9 mouse cellular contexts compared by ENCODE assay signal in genomic region chr16:24914393-24914751, GRCm38 (mm10).
DNase-seq lines count a peak whose midpoint lies in the region; ATAC-seq and TF ChIP-seq lines count a peak whose summit lies in the region.
"Had no signal": no experiment of that assay in that cellular context is flagged by ENCODE, and none has a peak within 500 bp of the region (broad histone marks: within the 10 kb centered on the region; RNA-seq: fewer than 3 reads in every experiment).

No protein-coding gene starts in this region.

- 35% methylated on average over 3 of the region's 3 CpGs for WGBS in midbrain, embryonic 13.5 days
- WGBS in midbrain, embryonic 10.5 days, result 53% methylated on average over 3 of the region's 3 CpGs
- WGBS in heart, adult 2 months, result 17% methylated on average over 3 of the region's 3 CpGs
- 40% methylated on average over 3 of the region's 3 CpGs for WGBS in stomach, postnatal 0 days

- intact Hi-C loops in heart, adult 2 months (cut with DNase I), result loop anchor here (5.0 to 10.0 kb wide), 2 partner anchors 148 to 350 kb away; no protein-coding TSS in a partner anchor

- no peaks in the 10 kb centered on the region for H3K27me3 ChIP-seq in midbrain, embryonic 13.5 days
- H3K27me3 ChIP-seq in midbrain, embryonic 10.5 days (ENCODE audit: low read depth, poor library complexity, severe bottlenecking), result no peaks in the 10 kb centered on the region
- H3K27me3 ChIP-seq in heart, adult 2 months (ENCODE audit: control insufficient read depth, insufficient read depth, low read length), result no peaks in the 10 kb centered on the region
- H3K27me3 ChIP-seq in stomach, postnatal 0 days (ENCODE audit: control insufficient read depth, insufficient read depth, low read length), result no peaks in the 10 kb centered on the region

- TF ChIP-seq EP300 in heart, adult 2 months (IDR thresholded peaks at IDR 0.05; ENCODE audit: insufficient read depth, low read depth, low read length), result 0 out of 2 replicates have a peak, but pooled peaks have one; percentile 31
- no peak for TF ChIP-seq EP300 in stomach, postnatal 0 days (optimal IDR thresholded peaks at IDR 0.05)

- H3K4me2 ChIP-seq in midbrain, embryonic 13.5 days (replicated peaks), result no peak overlapping the region
- H3K4me2 ChIP-seq in stomach, postnatal 0 days (replicated peaks; ENCODE audit: low read depth), result no peak overlapping the region

- H3K36me3 ChIP-seq in midbrain, embryonic 13.5 days, result no peaks in the 10 kb centered on the region
- no peaks in the 10 kb centered on the region for H3K36me3 ChIP-seq in midbrain, embryonic 10.5 days
- peaks cover 8% of the 10 kb centered on the region for H3K36me3 ChIP-seq in heart, adult 2 months (ENCODE audit: control insufficient read depth, insufficient read depth, low read length)
- H3K36me3 ChIP-seq in stomach, postnatal 0 days (ENCODE audit: control insufficient read depth, insufficient read depth, low read length), result no peaks in the 10 kb centered on the region

- H3K27ac ChIP-seq in midbrain, embryonic 13.5 days, result no peak overlapping the region
- H3K27ac ChIP-seq in midbrain, embryonic 10.5 days (replicated peaks), result no peak overlapping the region
- H3K27ac ChIP-seq in heart, adult 2 months, result peak overlapping the region; percentile 62
- peak overlapping the region; percentile 45 for H3K27ac ChIP-seq in stomach, postnatal 0 days (replicated peaks)
- H3K27ac ChIP-seq: kidney, postnatal 0 days had no signal

- no peaks in the 10 kb centered on the region for H3K4me1 ChIP-seq in midbrain, embryonic 13.5 days (replicated peaks)
- peaks cover 2% of the 10 kb centered on the region for H3K4me1 ChIP-seq in midbrain, embryonic 10.5 days
- H3K4me1 ChIP-seq in heart, adult 2 months (ENCODE audit: control insufficient read depth, insufficient read depth, low read length), result peaks cover 17% of the 10 kb centered on the region
- H3K4me1 ChIP-seq in stomach, postnatal 0 days (replicated peaks; ENCODE audit: control insufficient read depth, insufficient read depth), result peaks cover 5% of the 10 kb centered on the region; the same call in 1 of the 2 replicates

- DNase-seq in adrenal gland, postnatal 10 days, result peak; percentile 37
- DNase-seq in adrenal gland, postnatal 4 days (ENCODE audit: low spot score in 2 of 2), result no peak
- DNase-seq in midbrain, embryonic 10.5 days (ENCODE audit: low spot score), result no peak
- DNase-seq in heart, adult 2 months, result peak; percentile 61 to 75
- peak; percentile 42 to 45 for DNase-seq in kidney, postnatal 36 days
- peak; percentile 26 for DNase-seq in stomach, postnatal 0 days (ENCODE audit: low spot score)

- peak; percentile 66; the same call in 1 of the 2 replicates for ATAC-seq in midbrain, embryonic 13.5 days
- ATAC-seq in stomach, postnatal 0 days (ENCODE audit: low FRiP score, low TSS enrichment), result 0 out of 2 replicates have a peak, but pooled peaks have one; percentile 33
- no peak for ATAC-seq in erythroid progenitor cell, adult 5-6 weeks (replicated peaks; ENCODE audit: low FRiP score, poor library complexity, severe bottlenecking)

- no peak overlapping the region for H3K9ac ChIP-seq in midbrain, embryonic 13.5 days (replicated peaks)
- no peak overlapping the region for H3K9ac ChIP-seq in heart, adult 2 months (ENCODE audit: low read depth, low read length)
- H3K9ac ChIP-seq in stomach, postnatal 0 days (ENCODE audit: low read length), result no peak overlapping the region

- no peak for TF ChIP-seq CTCF in heart, adult 2 months (IDR thresholded peaks at IDR 0.05)
- no peak for TF ChIP-seq CTCF in stomach, postnatal 0 days (IDR thresholded peaks at IDR 0.05; ENCODE audit: low read depth)

- H3K9me3 ChIP-seq in midbrain, embryonic 13.5 days, result no peaks in the 10 kb centered on the region
- H3K9me3 ChIP-seq in midbrain, embryonic 10.5 days (replicated peaks), result no peaks in the 10 kb centered on the region
- no peaks in the 10 kb centered on the region for H3K9me3 ChIP-seq in stomach, postnatal 0 days (ENCODE audit: control insufficient read depth, low read length)

- no peak for TF ChIP-seq POLR2A in heart, adult 2 months (IDR thresholded peaks at IDR 0.05; ENCODE audit: insufficient read depth, low read depth, low read length)

- no peak overlapping the region for H3K4me3 ChIP-seq in midbrain, embryonic 13.5 days (replicated peaks)
- no peak overlapping the region for H3K4me3 ChIP-seq in midbrain, embryonic 10.5 days
- H3K4me3 ChIP-seq in heart, adult 2 months, result no peak overlapping the region
- H3K4me3 ChIP-seq in stomach, postnatal 0 days (ENCODE audit: low read depth, low read length), result no peak overlapping the region

- H3K79me2 ChIP-seq in heart, adult 2 months (replicated peaks; ENCODE audit: control insufficient read depth, insufficient read depth, low read length), result no peaks in the 10 kb centered on the region

Comparison
In these comparisons a context has a peak if more than half of its experiments do, and no peak if none do; other contexts are left out.
1. DNase-seq: peak in adrenal gland, postnatal 10 days (single experiment), heart, adult 2 months (2 of 2), kidney, postnatal 36 days (2 of 2) and stomach, postnatal 0 days (single experiment); none in adrenal gland, postnatal 4 days (0 of 2) and midbrain, embryonic 10.5 days (single experiment).
2. H3K27ac ChIP-seq: peak in heart, adult 2 months (single experiment) and stomach, postnatal 0 days (single experiment); none in midbrain, embryonic 13.5 days (single experiment) and midbrain, embryonic 10.5 days (single experiment).